Mouse (Mus musculus) gastrocnemius, postnatal 25 days (tissue): ENCODE results near the gene Zfp36l2. TPM values are rescaled to one million over a fixed set of nuclear protein-coding genes. Genes with fewer than 3 reads are reported as not detected.
A peak's percentile ranks its signal among the peaks of the same experiment; 100 is the strongest.
"Not testable (repeated sequence)": the region's sequence is repeated elsewhere in the genome, so short reads cannot be mapped to it uniquely, and the experiment has no call there.

Experiments
- DNase-seq: peaks from one replicate; pipeline ENCODE4 v3.0.0; 2022
- total RNA-seq, 2 experiments: library from RNA; stranded (reverse); gene quantifications; 1 replicate in 1 of 2; 2 replicates in 1 of 2; pipeline ENCODE4 v1.2.3; 2021

Gene Zfp36l2
- total RNA-seq, 2 experiments from 2014 or later, result 10.1 to 14.9 TPM

- peak; percentile 6 for DNase-seq
These were observed 7.3 kb upstream of the Zfp36l2 start for GRCm38 (mm10) chr17:84195003-84195395.

DNA sequence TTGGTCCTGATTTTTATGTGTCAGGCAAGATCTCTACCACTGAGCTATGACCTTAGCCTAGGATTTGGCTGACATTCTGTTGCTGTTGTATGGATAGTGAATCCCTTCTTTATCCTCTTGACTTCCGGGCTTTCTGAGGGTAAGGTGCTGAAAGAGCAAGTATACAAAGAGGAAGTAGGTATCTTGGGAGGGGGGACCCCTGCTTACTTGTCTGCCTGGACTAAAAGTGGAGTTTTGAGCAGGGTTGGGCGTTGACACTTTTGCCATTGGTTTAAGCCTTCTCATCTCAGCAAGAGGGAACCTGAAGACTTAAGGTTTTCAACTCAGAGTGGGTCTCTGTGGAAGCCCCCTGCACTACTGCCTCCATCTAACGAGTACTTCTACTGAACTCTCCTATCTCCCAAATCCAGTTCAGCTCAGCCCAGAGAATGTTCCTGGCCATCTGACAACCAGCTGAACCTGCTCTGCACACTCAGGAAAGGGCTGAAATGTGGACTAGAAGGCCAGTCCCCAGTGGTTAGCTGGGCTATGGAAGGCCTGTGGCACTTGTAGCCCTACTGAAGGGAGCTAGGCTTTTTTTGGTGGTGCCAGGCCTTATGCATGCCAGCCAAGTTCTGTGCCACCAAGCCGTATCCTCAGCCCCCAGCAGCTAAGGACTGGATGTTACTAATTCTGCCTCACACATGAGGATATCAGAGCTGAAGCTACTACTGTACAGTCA is 6.7 kb upstream of the Zfp36l2 start:
- DNase-seq, result peak; percentile 3

DNA sequence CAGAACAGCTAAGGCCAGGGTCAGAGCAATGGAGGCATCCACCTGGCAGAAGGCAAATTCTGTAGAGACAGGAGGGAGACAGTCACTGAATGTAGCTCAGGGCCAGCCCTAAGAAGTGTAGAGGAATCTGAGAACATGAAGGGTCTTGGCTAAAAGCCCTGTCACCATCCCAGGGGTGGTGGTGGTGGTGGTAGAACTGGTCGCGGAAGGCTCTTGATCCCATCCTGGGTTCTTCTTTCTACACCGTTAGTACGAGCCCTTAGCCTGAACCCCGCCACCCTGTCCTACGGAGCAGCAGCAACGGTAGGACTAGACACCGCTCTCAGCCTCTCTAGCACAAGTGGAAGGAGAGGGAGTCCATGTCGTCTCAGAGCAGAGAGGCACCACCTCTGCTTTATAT is 5.7 kb upstream of the Zfp36l2 start:
- no peak for DNase-seq

DNA sequence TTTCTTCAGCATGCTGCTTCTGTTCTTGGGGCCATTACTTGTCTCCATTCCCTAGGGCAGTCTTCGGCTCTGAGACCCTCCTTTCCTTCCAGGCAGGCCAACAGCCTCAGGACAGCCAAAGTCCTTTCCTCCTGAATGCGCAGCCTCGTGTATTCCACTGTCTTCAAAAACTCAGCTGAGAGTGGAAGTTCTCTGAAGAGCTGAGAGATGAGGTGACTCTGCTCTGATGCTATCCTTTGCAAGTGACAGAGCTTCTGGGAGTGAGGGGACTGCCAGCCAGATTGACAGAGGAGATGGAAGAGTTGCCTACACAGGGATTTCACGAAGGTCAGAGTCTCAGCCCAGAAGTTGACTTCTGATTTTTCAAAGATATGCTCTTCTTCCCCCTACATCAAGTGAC is 4.2 kb upstream of the Zfp36l2 start:
- DNase-seq, result no peak

GRCm38 (mm10) chr17:84190885-84191284 is 3.1 kb upstream of the Zfp36l2 start:
- DNase-seq, result peak; percentile 60

DNA sequence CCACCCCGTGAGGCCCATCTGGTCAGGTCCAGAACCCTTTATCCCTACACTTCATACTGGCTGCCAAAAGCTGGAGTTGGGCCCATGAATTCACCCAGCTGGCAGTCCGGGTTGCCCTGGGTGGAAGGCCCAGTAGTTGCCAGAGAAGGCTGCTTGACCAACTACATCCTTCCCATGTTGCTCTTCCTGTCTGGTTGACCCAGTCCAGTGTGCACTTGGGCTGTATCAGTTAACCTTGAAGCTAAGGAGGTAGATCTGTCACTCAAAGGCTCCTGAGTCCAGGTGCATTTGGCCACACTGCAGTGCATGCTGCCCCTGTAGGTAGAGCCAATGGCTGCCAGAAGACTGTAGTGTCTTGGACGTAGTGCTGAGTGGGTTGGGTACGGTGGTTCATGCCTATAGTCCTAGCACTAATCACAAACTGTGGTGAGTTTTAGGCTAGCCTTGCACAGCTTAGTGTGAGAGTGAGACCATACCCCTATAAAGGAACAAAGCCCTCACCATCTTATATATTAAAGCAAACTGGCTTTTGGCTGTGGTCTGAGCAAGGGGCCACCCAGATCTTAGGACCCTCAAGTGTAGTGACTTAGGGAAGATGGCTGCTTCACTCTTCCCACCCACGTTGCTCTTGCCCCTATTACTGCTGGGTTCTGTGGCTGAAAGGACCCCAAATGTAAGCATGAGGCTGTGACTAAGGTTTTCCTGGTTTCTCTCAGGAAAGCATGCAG is 1.5 kb upstream of the Zfp36l2 start:
- peak; percentile 52 for DNase-seq

- peak; percentile 96 for DNase-seq
These were observed 721 bp upstream of the Zfp36l2 start for GRCm38 (mm10) chr17:84188374-84188961.

DNA sequence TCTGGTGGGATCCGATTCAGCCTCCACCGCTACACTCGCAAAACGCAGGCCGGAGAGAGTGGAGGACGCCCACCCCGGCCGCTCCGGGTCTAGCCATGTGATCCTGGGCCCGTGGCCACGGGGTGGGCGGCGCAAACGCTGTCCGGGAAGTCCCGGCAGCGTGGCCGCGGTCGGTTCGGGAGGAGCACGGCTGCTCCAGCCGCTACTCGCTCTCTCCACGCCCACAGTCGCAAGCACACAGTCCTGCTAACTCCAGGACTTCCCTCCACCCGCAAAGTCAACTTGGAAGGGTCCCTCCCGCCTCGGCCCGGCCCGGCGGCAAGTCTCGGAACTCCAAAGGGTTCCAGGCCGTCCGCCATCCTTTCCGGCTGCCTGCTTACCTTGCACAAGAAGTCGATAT is 483 bp downstream of the Zfp36l2 start:
- DNase-seq, result not testable (repeated sequence)

DNA sequence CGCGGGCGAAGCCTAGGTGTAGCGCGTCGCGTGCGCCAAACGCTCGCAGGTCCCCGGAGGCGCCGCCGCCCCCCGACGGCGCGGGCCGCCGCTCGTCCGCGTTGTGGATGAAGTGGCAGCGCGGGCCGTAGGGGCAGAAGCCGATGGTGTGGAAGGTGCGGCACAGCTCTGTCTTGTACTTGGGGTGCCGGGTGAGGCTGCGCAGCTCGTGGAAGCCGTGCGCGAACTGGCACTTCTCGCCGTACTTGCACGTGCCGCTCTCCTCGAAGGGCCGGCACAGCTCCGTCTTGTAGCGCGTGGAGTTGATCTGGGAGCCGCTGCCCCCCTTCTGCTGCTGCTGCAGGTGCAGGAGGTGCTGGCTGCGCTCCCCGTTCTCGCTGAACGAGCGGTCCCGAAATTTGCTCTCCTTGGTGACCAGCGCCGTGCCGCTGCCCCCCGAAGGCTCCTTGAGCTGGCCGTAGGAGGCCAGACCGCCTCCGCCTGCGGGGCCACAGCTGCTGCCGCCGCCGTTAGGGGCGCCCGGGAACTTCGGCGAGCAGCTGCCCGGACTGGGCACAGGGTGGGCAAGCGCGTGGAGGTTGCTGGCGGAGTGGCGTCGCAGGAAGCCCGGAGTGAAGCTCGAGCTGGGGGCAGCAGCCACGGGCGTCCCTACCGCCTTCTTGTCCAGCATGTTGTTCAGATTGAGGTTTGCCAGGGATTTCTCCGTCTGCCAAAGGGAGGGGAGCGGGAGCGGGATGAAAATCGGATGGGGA is 1.1 kb downstream of the Zfp36l2 start:
- DNase-seq, result peak; percentile 61

- DNase-seq, result peak; percentile 69
These were observed 1.9 kb downstream of the Zfp36l2 start for GRCm38 (mm10) chr17:84185581-84186450.

GRCm38 (mm10) chr17:84185011-84185411 is 2.7 kb downstream of the Zfp36l2 start:
- peak; percentile 10 for DNase-seq

DNA sequence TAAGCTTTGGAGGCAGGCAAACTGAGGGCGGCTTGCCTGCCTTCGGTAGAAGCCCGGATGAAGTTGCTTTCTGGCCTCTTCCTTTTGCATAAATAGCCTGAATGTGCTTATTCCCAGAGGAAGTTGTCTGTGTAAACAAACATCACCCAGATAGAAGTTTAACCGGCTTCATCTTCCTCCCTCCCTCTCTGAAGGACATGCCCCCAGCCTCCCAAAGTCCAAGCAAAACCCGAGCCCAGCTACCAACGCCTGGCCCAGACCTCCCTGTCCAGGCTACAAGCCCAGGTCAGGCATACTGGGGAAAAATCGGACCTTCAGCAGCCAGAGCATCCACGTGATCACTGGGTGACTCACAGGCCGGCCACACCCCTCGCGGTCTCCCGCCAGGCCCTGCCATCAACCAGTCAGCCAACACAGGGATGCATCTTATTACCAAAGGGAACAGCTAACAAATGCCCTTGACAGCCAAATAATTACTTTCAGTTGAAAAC is 4.4 kb downstream of the Zfp36l2 start:
- peak; percentile 89 for DNase-seq

- DNase-seq, result peak; percentile 72
These were observed 5.2 kb downstream of the Zfp36l2 start for GRCm38 (mm10) chr17:84182311-84183271.

- DNase-seq, result peak; percentile 58
These were observed 6.0 kb downstream of the Zfp36l2 start for GRCm38 (mm10) chr17:84181502-84182310.

- DNase-seq, result peak; percentile 69
These were observed 6.8 kb downstream of the Zfp36l2 start for GRCm38 (mm10) chr17:84180715-84181501.

DNA sequence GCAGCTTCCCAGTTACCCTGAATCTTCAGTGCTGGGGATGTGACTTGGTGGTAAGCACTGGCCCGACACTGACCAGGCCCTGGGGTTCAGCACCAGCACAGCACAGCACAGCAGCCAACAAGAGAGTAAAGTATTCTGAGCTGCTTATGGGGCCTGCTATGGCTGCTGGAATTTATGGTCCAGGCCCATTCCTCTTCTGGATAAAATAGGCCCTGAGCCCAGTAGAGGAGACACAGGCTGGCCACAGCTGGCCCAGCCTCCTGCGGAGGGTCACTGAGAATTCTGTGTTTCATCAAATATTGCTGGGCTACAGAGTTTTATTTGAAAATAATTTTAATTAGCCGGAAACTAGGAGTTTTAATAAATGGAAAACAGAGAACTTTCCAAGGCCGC is 7.8 kb downstream of the Zfp36l2 start:
- DNase-seq, result peak; percentile 6

- peak; percentile 2 for DNase-seq
These were observed 8.4 kb downstream of the Zfp36l2 start for GRCm38 (mm10) chr17:84179026-84179972.
